Mouse (Mus musculus) liver, embryonic 14.5 days (tissue): Measurements from ENCODE around the gene Grhl3. TPM values are rescaled to one million over a fixed set of nuclear protein-coding genes. Genes with fewer than 3 reads are reported as not detected.

Experiments
- ATAC-seq: fragments of 200-750 bp; cut with Nextera tagmentation; 2 replicates; pipeline ENCODE4 v1.8.0; 2017; ENCODE audit warnings: moderate number of reproducible peaks, mild to moderate bottlenecking, moderate library complexity; ENCODE audit not compliant: insufficient read depth
- DNase-seq, 3 experiments: peaks; one replicate each; pipeline ENCODE4 v3.0.0-alpha.2; 2012 to 2013; ENCODE audit warnings: low read depth in 3 of 3, low spot score in 3 of 3
- H3K27ac ChIP-seq: fragments of 300-500 bp; sonication (generic); 2 replicates; pipeline ENCODE4 v1.5.1; 2014; ENCODE audit warnings: moderate library complexity, mild to moderate bottlenecking, control low read depth, inconsistent platforms
- H3K27me3 ChIP-seq: fragments of 300-500 bp; sonication (generic); 2 replicates; pipeline ENCODE4 v1.6.1; 2014; ENCODE audit warnings: mild to moderate bottlenecking, low read length, moderate library complexity; ENCODE audit not compliant: control insufficient read depth, insufficient read depth
- H3K36me3 ChIP-seq: fragments of 300-500 bp; sonication (generic); replicated peaks from 2 replicates; pipeline ENCODE4 v1.6.1; 2014; ENCODE audit warnings: low read depth; ENCODE audit not compliant: control insufficient read depth, insufficient read depth
- H3K4me1 ChIP-seq, 2 experiments: fragments of 200-500 bp in 1 of 2; fragments of 300-500 bp in 1 of 2; sonication (generic) in 1 of 2; replicated peaks; 2 replicates each; pipeline ENCODE4 v1.6.1; 2012 to 2014; ENCODE audit warnings: antibody characterized with exemption in 1 of 2, inconsistent platforms in 1 of 2, low read length in 1 of 2; ENCODE audit not compliant: control insufficient read depth in 2 of 2, insufficient read depth in 2 of 2
- H3K4me2 ChIP-seq: fragments of 300-500 bp; sonication (generic); 2 replicates; pipeline ENCODE4 v1.6.1; 2014; ENCODE audit warnings: low read depth, mild to moderate bottlenecking, control low read depth, moderate library complexity
- H3K4me3 ChIP-seq, 2 experiments: fragments of 200-500 bp in 1 of 2; fragments of 300-500 bp in 1 of 2; sonication (generic) in 1 of 2; 2 replicates each; pipeline ENCODE4 v1.5.1; 2012 to 2014; ENCODE audit warnings: low read depth in 2 of 2, low read length in 2 of 2, mild to moderate bottlenecking in 2 of 2, control low read depth in 1 of 2, inconsistent platforms in 1 of 2, moderate library complexity in 1 of 2; ENCODE audit not compliant: insufficient read depth in 1 of 2
- H3K9ac ChIP-seq: fragments of 300-500 bp; sonication (generic); replicated peaks from 2 replicates; pipeline ENCODE4 v1.6.1; 2014; ENCODE audit warnings: mild to moderate bottlenecking, control low read depth, moderate library complexity
- H3K9me3 ChIP-seq: fragments of 300-500 bp; sonication (generic); 2 replicates; pipeline ENCODE4 v1.6.1; 2016; ENCODE audit warnings: low read length, mixed read lengths; ENCODE audit not compliant: control insufficient read depth
- CTCF ChIP-seq: IDR thresholded peaks from 2 replicates; pipeline ENCODE4 v1.5.1; 2016; ENCODE audit warnings: antibody characterized with exemption, low read depth, control low read depth
- EP300 ChIP-seq: IDR thresholded peaks from 2 replicates; pipeline ENCODE4 v1.6.1; 2016; ENCODE audit warnings: antibody characterized with exemption, low read depth
- WGBS: fragments of 180-500 bp; shearing (Covaris S2); extraction: QIAGEN DNeasy Blood & Tissue Kit; methylation state at CpG from one replicate; pipeline ENCODE4 v1.1.7; 2014; ENCODE audit not compliant: insufficient replicate concordance; 5-methylcytosine and 5-hydroxymethylcytosine counted together
- polyA plus RNA-seq, 2 experiments: library from polyadenylated mRNA; depleted of rRNA in 1 of 2; stranded (reverse) in 1 of 2; unstranded in 1 of 2; fragments of >200 nt; fragmentation: Nextera tagmentation in 1 of 2; extraction: Ambion mirVana in 1 of 2; gene quantifications; 2 replicates each; pipeline versions ENCODE4 v1.2.1 to v1.2.3; 2012 to 2014

Grhl3 gene
- polyA plus RNA-seq, 2 experiments = 0.11 to 0.13 TPM

- Histone ChIP-seq H3K27me3 (no peaks in the 10 kb centered on the region), H3K9ac (no peak overlapping the region), H3K4me1 (no peaks in the 10 kb centered on the region), H3K9me3 (no peaks in the 10 kb centered on the region), H3K27ac (no peak overlapping the region), H3K36me3 (no peaks in the 10 kb centered on the region), H3K4me2 (no peak overlapping the region), H3K4me3 (no peak overlapping the region)
- WGBS = 36% methylated on average over 1 of the region's 2 CpGs
- TF ChIP-seq CTCF = no peak
- TF ChIP-seq EP300 = no peak
- ATAC-seq = no peak
- no peak for DNase-seq
Measured at GRCm38 (mm10) chr4:135598998-135599397, 25.6 kb upstream of the Grhl3 start.

DNA sequence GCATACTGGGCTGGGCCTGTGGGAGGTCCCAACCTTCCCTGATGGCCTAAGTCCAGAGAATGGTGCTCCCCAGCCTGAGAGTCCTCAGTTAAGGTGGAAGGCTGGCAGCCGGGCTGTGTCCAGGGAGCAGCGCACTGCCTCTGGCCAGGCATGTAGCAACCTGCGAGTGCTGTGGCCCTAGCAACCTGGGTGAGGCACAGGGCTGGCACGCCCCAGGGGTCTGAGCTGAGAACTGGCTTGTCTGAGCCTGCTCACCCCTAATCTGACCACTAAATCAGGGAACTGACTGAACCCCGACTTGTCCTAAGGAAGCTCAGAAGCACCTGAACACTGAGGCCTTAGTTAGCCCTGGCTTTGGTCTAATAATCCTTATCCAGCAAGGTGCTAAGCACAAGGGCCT is 24.1 kb upstream of the Grhl3 start:
- H3K27ac ChIP-seq = no peak overlapping the region
- TF ChIP-seq CTCF (no peak), EP300 (no peak)
- no peaks in the 10 kb centered on the region for H3K36me3 ChIP-seq
- H3K9me3 ChIP-seq = no peaks in the 10 kb centered on the region
- ATAC-seq = no peak
- H3K9ac ChIP-seq = no peak overlapping the region
- no peak overlapping the region for H3K4me2 ChIP-seq
- no peaks in the 10 kb centered on the region for H3K4me1 ChIP-seq
- DNase-seq = no peak
- 63% methylated on average over 5 of the region's 5 CpGs for WGBS
- H3K4me3 ChIP-seq = no peak overlapping the region
- H3K27me3 ChIP-seq = no peaks in the 10 kb centered on the region

- Histone ChIP-seq H3K4me1 (no peaks in the 10 kb centered on the region), H3K9ac (no peak overlapping the region), H3K27ac (no peak overlapping the region), H3K4me3 (no peak overlapping the region), H3K27me3 (no peaks in the 10 kb centered on the region), H3K36me3 (no peaks in the 10 kb centered on the region), H3K4me2 (no peak overlapping the region), H3K9me3 (no peaks in the 10 kb centered on the region)
- TF ChIP-seq EP300 = no peak
- no peak for TF ChIP-seq CTCF
- WGBS = 62% methylated on average over 5 of the region's 5 CpGs
- no peak for ATAC-seq
- no peak for DNase-seq
Measured at GRCm38 (mm10) chr4:135595943-135596342, 22.5 kb upstream of the Grhl3 start.

DNA sequence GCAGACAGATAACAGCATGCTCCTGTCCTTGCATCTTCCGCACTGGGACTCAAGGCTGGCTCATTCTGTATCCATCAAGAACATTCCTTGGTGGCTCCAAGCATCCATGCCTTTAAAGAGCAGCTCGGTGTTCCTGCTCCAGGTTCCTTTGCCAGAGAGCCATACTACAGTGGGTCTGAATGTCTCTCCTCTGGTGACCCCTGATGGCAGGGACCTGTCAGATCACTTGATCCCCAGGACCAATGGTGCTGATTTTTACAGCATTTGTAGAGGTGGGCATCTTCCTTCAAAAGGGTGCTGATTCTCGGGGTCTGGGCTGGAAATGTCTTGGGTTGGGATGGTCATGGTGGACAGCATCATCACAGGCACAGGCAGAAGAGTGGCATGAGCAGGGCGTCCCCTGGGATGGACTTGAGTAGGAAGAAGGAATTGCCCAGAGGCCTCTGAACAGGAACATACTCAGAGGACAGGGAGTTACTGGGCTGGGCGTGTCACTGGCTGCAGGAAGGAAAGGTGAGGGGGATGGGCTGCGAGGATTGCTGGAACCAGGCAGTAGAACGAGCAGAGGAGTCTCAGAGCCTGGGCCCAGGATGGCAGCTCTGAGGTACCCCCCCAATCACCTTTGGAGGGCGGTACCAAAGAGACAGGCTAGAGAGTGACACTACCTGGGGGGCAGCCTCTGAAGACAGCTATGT is 18.3 kb upstream of the Grhl3 start:
- Histone ChIP-seq H3K4me1 (no peaks in the 10 kb centered on the region), H3K27ac (no peak overlapping the region), H3K9ac (no peak overlapping the region), H3K4me3 (no peak overlapping the region), H3K4me2 (no peak overlapping the region), H3K36me3 (no peaks in the 10 kb centered on the region), H3K9me3 (no peaks in the 10 kb centered on the region), H3K27me3 (no peaks in the 10 kb centered on the region)
- no peak for TF ChIP-seq EP300
- no peak for TF ChIP-seq CTCF
- whole genome bisulfite sequencing = 40% methylated on average over 8 of the region's 8 CpGs
- DNase-seq = no peak
- no peak for ATAC-seq

DNA sequence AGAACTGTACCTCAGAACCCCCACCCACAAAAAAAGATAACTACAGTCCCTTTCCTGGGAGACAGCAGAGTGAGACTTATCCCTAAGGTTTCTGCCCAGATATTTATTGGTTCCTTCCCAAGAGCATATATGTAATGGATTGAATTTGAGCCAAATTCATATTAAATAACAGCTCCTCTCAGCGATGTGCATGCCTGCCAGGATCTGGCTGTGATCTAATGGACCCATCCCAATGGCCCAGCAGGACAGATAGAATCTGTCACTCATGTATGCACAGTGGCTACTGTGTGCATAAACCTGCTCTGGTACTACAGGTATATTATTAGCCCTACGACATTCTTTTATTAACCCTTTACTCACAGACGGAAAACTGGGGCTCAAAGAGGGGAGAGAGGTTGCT is 17.7 kb upstream of the Grhl3 start:
- TF ChIP-seq EP300 = no peak
- TF ChIP-seq CTCF = no peak
- no peak overlapping the region for H3K4me3 ChIP-seq
- DNase-seq = no peak
- H3K4me2 ChIP-seq = no peak overlapping the region
- H3K36me3 ChIP-seq = no peaks in the 10 kb centered on the region
- H3K27me3 ChIP-seq = no peaks in the 10 kb centered on the region
- no peak overlapping the region for H3K9ac ChIP-seq
- no peak overlapping the region for H3K27ac ChIP-seq
- no peaks in the 10 kb centered on the region for H3K9me3 ChIP-seq
- no peaks in the 10 kb centered on the region for H3K4me1 ChIP-seq
- ATAC-seq = no peak
- WGBS = 50% methylated on average over 3 of the region's 3 CpGs
